Mouse (Mus musculus) cerebellum, adult 9-11 months (tissue): ENCODE results near the gene Atat1.
"Not testable (repeated sequence)": the region's sequence is repeated elsewhere in the genome, so short reads cannot be mapped to it uniquely, and the experiment has no call there.

Experiments
- DNase-seq: peaks from one replicate; pipeline ENCODE4 v3.0.0; 2022

The Atat1 gene

DNA sequence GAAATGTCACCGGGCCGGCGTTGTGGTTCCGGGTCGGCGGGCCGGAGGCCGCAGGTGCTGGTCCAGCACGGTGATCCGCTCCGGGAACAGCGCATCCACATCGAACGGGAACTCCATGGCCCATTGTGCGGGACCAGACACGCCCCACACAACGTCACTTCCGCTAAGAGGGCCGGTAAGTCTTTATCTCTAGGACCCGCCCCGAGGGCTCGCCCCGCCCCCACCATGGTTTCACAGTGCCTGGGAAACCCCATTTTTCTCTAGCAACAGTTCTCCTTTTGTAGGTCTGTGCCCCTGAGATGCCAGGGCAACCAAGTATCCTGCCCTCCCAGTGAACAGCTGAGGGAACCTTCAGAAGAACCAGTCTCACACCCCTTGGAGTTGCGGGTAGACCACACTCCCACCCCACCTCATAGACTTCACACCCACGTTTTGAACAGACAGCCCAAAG is at the start of gene Atat1:
TSS of gene Atat1 (minus strand) at position 157 of the 451 bp plus-strand sequence.
- DNase-seq = peak; percentile 91

DNA sequence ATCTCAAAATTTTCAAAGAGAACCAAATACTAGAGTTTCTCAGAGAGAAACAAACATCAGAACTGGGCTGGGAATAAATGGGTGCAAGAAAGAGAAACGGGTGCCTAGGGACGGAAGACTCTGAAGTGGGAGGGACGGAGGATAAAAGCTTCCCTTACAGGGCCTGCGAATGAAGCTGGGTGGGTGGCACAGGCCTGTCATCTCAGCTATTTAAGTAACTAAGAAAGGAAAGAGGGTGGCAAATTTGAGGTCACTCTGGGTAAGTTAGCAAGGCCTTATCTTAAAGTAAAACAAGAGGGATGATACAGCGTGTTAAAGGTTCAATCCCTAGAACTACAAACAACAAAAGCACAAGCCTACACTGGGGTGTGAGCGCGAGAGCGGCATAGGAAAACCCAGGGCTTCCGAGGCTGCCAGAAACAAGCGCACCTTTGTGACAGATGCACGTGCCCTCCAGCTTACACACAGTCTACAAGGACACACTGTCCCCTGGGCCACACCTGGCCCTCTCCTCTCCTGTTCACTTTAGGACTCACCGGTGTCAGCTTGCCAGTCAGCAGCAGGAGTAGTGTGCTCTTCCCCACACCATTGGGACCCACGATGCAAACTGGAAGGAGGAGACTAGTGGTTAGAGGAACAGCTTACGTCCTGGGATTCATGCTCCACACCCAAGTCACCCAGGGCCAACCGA is 48.8 kb upstream of the Atat1 start:
- DNase-seq = no peak

DNA sequence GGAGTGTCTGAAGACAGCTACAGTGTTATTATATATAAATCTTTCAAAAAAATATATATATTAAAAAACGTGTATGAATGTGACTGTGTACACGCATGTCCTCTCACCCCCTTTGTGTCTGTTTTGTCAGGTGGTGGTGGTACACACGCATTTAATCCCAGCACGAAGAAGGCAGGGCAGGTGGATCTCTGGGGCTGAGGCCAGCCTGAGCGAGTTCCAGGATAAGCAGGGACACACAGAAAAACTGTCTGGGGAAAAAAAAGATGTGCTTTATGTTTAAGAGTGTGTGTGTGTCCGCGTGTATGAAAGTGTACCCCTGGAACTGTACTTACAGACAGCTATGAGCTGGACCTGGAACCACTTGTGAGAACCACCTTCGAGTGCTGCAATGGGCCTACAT is 44.8 kb upstream of the Atat1 start:
- DNase-seq = no peak

DNA sequence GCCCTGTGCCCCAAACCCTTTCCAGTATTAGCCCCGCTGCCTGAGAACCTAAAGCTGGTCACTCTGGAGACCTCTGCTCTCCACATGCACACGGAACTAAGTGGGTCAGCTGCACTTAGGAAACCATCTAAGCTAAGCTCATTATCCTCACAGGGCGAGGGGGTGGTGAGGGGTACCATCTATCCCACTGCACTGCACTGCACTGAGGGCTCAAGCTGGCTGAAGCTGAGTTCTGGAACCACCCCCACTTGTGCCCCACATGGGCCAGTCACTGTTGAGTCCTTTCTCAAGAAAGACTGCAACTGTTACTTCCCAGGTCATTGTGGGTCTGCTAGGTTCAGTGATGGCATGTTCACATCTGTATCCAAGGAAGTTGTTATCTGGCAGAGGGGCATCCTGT is 42.7 kb upstream of the Atat1 start:
- DNase-seq = not testable (repeated sequence)

DNA sequence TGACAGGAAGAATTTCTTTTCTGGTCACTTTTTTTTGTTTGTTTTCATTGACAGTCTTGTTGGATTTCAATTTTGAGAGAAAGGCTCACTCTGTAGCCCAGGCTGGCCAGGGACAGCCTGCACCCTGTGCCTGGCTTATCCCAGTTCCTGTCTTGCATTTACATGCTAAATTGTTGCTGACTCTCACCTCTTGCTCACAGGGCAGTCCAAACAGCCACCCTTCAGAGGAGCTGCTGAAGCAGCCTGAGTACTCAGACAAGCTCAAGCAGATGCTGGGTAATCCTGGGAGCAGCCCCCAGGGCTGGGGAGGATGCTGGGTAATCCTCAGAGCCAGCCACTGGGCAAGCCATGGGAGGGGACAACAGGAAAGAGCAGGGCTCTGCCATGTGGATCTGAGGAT is 41.1 kb upstream of the Atat1 start:
- DNase-seq = not testable (repeated sequence)

DNA sequence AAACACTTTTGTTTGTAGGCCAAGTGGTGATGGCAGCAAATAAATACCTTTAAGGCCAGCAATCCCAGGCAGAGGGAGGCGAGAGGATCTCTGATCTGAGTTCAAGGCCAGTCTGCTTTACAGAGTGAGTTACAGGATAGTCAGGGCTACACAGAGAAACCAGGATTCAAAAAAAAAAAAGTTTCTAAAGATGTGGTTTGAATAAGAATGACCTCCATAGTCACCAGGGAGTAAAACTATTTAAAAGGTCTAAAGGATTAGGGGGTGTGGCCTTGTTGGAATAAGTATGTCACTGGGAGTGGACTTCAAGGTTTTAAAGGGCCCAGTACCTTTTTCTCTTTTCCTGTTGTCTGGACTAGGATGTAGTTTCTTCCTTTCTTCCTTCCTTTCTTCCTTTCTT is 30.1 kb upstream of the Atat1 start:
- DNase-seq = no peak

DNA sequence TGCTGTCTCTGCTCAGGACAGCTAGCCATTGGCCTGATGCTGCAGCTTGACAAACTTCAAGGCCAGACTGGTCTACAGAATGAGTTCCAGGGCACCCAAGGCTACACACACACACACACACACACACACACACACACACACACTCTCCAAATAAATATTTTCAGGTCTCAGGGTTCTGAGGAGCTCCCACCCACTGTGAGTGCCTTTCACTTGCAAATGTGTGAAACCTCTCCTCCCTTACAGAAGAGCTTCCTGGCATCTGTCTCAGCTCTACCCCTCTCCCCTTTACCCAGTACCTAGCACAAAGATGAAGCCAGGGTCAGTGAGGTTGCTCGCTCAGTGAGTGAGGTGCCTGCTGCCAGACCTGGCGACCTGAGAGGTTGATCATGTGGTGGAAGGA is 29.2 kb upstream of the Atat1 start:
- no peak for DNase-seq

DNA sequence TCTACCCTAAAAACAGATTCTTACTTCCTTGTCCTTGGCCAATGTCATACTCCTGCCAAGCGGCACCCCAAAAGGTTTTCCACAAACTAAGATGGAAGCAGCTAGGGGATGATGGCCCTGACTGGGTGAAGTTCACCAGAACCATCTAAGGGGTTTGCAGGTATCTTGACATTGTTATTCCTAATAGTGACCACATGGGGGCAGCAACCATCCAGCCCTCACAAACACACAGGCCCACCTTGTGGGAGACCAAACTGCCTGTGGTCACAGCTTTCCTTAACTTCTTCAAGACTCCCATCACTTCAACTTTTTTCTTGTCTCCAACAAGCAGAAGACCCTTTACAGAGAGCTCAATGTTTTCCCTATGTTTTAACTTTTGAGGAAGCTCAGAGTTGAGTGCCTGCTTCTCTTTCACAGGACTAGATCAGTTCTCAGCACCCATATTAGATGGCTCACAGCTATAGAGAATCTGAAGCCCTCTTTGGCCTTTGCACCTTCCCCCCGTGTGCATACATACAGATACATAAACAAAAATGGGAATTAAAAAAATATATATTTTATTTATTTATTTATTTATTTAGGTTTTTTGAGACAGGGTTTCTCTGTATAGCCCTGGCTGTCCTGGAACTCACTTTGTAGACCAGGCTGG is 27.9 kb upstream of the Atat1 start:
- DNase-seq = peak; percentile 48

DNA sequence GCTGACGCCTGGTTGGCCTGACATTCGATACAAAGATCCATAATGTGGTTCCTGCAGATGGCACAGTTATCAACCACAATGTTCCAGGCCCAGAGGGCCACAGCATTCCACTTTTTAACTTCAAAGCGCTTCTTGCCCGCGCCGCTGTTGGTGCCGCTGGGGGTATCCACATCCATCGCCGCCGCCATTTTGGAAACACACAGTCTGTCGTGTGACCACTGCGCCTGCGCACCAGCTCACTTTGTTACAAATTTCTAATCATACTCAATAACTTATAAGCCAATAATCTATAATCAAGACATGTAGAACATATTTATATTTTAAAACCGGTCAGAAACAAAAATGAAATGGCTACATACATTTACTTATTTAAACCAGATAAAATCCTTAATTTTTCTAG is 25.9 kb upstream of the Atat1 start:
- not testable (repeated sequence) for DNase-seq

DNA sequence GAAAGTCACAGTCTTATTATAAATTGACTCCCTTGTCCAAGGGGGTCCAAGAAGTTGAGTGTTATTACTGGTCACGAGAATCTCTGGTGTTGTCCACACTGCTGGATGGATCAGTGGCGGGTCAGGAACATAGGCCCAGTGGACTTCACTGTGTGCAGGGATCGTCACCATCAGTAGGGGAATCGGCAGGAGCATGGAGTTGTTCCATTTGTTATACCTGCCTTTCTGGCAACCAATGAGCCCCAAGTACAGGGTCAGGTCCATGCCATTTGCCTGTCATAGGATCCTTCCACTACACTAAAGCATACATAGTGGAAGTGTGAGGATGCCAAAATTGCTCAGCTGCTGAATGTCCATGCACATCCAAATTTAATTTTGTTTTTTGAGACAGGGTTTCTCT is 22.7 kb upstream of the Atat1 start:
- no peak for DNase-seq

DNA sequence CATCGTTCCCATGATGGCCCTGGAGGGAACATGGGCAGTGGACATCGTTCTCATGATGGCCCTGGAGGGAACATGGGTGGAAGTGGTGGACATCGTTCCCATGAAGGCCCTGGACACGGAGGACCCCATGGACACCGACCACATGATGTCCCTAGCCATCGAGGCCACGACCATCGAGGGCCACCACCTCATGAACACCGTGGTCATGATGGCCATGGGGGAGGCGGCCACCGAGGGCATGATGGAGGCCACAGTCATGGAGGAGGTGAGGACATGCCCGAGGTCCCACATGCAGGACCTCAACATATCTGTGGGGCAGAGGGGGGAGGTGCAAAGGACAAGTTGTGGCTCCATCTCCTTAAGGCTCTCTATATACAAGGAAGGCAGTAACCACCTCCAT is 20.8 kb upstream of the Atat1 start:
- DNase-seq = peak; percentile 9

DNA sequence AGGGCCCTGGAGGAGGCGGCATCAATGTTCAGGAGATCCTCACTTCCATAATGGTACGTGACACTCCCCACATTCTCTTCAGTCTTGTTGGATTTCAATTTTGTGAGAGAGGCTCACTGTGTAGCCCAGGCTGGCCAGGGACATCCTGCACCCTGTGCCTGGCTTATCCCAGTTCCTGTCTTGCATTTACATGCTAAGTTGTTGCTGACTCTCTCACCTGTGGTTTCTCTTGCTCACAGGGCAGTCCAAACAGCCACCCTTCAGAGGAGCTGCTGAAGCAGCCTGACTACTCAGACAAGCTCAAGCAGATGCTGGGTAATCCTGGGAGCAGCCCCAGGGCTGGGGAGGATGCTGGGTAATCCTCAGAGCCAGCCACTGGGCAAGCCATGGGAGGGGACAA is 19.7 kb upstream of the Atat1 start:
- peak; percentile 1 for DNase-seq

DNA sequence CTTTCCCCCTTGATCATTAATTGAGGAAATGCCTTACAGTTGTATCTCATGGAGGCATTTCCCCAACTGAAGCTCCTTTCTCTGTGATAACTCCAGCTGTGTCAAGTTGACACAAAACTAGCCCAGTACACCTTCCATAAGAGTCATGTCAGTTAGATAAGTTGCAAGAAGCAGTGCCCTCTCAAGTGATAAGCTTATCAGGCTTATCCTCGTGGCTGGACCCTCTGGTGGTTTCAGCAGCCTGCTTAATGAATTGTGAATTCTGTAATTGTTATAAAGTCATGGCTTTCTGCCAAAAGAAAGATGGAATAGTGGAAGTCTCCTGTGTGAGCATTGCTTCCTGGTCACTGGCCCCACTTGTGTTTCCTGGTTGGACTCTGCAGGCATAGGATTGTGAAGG is 17.6 kb upstream of the Atat1 start:
- peak; percentile 1 for DNase-seq

DNA sequence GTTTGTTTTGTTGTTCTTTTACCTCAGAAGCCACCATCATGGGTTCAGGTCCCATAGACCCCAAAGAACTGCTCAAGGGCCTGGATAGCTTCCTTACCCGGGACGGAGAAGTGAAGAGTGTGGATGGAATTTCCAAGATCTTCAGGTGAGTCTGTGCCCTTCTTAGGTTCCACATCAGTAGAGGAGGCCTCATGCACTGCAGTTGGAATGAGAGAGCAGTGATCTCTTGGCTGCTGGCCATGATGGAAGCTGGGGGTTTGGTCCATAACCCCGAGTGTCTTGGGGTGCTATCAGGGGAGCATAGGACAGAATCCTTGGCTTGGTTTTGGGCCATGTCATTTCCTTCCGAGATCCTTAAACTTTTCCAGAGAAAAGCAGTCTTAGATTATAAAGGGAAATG is 13.4 kb upstream of the Atat1 start:
- peak; percentile 31 for DNase-seq

DNA sequence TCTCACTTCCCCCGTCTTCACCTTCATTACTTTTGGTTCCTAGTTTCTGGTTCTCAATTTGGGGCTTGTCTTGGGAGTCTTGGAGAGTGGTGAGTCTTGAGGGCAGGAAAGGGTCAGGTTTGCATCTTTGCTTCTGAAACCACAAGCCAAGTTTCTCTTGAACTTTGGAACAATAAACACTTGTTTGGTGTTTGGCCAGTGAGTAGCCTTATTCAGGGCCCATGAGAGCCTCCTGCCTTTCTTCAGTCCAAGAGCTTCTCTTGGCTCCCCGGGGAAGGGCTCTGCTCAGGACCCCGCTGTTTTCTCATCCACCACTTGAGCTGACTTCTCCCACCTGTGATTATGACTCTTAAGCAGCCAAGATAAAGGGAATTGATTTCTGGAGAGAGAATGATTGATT is 12.7 kb upstream of the Atat1 start:
- peak; percentile 29 for DNase-seq

DNA sequence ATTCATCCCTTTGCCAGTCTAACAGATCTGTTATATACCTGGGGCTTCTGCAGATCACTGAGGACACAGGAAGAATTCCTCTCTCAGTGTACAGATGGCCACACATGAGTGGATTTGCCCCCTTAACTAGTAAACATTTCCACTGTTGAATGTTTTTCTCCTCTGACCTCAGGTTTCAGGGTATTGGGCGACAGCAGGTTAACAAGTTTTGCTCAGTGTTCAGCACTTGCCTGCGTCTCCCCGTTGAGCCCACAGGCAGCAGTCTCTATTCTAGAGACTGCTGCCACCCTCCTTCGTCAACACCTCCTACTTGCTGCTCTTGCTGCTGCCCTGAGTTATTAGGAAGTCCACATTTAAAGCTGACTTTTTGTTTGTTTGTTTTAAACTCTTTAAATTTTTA is 11.8 kb upstream of the Atat1 start:
- peak; percentile 5 for DNase-seq

DNA sequence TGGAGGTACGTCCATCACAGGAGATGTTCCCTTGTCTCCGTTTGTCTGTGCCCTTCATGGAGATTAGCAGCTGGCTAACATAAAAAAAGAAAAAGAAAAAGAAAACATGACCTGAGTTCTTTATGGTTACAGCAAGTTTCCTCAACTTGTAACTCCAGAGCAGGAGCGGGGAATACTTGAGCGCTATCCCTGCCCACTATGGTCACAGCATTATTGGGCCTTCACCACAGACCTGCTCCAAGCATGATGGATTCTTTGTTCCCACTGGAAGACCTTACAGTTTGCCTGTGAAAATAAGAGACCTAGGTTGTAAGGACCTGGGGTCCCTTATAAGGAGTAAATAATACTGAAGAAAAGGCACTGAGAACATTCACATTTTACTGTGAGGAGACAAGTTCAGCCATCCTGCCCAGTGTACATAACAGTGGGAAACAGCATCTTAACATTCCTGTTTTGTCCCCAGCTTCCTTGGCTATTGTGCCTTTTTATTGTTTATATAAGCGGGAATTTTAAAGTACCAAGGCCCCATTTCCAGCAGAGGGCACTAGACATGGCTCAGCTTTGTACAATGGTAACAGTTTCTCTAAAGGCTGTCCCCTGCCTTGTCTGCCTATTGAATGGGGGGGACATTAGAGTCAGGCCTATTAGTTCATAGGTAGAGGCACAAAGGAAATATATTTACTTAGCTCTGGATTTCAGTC is 11.1 kb upstream of the Atat1 start:
- peak; percentile 58 for DNase-seq

DNA sequence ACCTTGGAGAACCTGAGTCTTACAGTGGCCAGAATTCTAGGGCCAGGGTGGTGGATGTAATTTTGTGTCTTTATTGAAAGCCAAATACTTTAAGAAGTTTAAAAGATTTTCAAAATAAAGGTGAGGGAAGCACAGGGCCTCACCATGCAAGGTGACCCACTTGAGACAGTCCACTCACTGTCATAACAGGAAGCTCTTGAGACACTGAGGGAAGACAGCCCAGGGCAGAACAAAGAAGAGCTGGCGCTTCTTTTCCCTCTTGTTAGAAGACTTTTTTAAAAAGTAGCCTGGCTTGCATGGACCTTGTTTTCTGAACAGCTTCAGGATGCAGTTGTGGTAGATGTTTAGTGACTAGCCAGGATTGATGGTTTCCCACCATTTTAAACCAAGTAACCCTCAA is 10.5 kb upstream of the Atat1 start:
- DNase-seq = no peak

DNA sequence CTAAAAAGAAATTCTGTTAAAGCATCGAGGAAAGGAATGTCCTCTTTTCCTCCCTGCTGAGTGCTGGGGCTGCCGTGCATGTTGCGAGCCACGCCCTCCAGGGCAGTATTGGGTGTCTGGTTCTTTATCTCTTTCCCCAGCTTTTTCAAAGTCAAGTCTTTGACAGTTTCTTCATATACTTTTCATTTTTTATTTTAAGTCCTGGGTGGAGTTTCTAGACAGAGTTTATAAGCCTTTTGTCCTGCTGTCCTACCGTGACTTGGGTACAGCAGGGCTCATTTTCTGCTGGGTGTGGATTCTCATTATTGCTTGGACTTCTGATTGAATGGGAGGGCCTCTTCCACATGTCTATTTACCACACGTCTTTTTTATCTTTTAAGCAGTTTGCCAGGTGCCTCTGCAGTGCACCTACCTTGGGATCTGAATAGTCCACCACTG is 10.0 kb upstream of the Atat1 start:
- DNase-seq = peak; percentile 54

DNA sequence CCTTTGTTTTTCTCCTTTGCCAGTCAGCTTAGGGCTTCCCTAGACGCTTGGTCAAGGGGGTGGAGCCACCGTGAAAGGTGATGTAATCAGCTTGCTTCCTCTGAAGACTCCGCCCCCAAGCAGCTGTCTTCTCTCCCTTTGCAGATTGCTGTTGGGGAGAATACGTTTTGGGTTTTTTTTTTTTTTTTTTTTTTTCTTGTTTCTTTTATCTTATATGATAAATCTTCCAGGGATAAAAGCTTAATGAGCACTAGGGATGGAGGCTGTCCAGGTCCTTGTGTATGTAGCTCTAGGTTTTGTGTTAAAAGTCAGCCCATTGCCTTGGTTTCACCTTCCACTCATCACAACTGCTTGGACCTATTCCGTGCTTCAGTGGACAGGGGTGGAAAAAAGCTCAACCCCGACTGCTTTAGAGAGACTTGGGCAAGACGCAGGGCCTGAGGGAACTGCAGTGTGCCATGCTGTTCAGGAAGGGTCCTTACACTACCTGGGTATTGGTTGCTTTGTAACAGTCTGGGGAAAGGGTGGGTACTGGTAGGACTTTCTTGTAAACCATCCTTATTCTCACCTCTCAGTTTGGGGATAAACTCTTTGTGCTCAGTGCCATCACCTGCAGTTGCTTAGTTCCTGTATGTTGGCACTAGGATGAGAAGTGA is 9.3 kb upstream of the Atat1 start:
- peak; percentile 98 for DNase-seq

DNA sequence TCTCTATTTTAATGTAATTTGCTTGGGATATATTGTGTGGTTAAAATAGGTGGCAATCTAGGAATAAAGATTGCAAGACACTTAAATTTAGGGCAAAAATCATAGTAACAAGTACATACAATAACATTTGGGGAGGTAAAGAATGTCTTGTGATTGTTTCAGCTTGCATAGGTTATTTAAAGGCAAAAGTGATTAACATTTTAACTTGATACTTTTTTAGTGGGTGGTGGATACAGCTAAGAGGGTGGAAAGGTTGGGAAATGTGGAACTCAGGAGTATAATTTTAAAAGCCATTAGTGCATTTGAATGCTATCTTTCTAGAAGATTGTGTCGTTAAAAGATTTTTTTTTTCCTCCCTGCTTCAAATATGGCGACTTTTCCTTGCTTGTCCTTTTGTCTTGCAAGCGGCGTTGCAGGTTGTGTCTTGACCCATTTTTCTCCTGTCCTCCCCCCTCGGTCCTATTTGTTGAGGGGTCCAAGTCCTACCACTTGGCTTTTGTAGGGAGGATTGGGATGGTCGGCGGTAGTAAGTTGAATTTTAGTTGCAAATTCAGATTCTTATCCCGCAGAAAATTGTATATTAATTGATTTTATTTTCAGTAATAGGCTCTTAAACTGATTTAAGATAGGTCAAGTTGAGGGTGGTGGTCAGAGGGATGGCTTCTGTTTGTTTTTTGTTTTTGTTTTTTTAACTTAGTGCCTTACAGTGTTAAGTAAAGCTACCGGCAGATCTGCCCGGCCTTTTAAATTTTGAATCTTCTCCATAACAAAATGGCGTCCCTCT is 8.6 kb upstream of the Atat1 start:
- DNase-seq = peak; percentile 76

DNA sequence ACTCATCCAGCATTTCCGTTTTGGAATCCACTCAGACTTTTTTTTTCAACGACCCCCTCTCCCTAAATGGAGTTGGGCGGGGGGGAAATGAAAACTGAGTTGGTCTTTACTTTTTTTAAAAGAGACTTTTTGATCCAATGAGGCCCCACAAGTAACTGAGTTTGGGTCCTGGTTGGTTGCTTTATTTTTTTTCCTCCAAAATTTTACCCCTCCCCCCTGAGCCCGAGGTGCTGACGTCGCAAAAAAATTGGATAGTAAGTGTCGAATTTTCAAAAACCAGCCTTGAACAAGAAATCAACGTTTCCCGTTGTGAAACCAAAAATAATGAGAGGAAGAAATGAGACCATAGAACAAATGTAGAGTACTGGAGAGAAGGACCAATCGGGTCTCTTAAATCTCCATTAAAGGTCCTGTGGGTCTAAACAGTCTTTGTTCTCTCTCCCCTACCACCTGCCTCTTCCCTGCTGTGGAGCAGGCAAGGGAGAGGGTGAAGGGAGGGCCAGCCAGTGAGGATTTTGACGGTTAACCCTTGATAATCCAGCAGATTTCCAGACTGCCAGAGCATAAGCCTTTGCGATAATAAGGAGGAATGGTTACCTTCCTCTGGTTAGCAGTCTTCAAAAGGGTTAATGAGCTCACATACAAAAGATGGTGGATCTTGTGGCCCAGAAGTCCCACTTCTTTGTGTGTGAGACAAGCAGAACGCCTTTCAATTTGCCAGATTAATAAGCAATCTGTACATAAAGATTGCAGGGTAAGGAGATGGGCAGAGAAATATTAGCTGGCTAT is 7.8 kb upstream of the Atat1 start:
- DNase-seq = peak; percentile 88
